Mouse (Mus musculus): Measurements from ENCODE around the gene Prm2. TPM values are rescaled to one million over a fixed set of nuclear protein-coding genes. Genes with fewer than 3 reads are reported as not detected.
"Not testable (repeated sequence)": the region's sequence is repeated elsewhere in the genome, so short reads cannot be mapped to it uniquely, and the experiment has no call there.

Prm2 gene
- polyA plus RNA-seq, 1 experiment = not detected

- 84% methylated on average over 10 of the region's 10 CpGs for whole genome bisulfite sequencing
- TF ChIP-seq CTCF (IDR thresholded peaks at IDR 0.05; ENCODE audit: borderline replicate concordance, insufficient read depth, low read depth, low read length) = no peak
- no peak for TF ChIP-seq POLR2A (IDR thresholded peaks at IDR 0.05; ENCODE audit: borderline replicate concordance, insufficient read depth, low read length)
- no peak for DNase-seq
- Histone ChIP-seq H3K27ac (ENCODE audit: insufficient read depth, low read length) (no peak within 1 kb of the TSS), H3K4me3 (replicated peaks; ENCODE audit: insufficient read depth, low read depth, low read length) (no peak within 1 kb of the TSS), H3K27me3 (ENCODE audit: control insufficient read depth, insufficient read depth, low read length) (no peaks in the 10 kb centered on the region), H3K4me1 (ENCODE audit: control insufficient read depth, insufficient read depth, low read length) (peaks cover 3% of the 10 kb centered on the region)
These were observed 10.0 kb upstream of the Prm2 start, which contains the start of gene Prm1 for GRCm38 (mm10) chr16:10805789-10806527. Gene Prm1, minus strand, starts transcription at chr16:10805839.

DNA sequence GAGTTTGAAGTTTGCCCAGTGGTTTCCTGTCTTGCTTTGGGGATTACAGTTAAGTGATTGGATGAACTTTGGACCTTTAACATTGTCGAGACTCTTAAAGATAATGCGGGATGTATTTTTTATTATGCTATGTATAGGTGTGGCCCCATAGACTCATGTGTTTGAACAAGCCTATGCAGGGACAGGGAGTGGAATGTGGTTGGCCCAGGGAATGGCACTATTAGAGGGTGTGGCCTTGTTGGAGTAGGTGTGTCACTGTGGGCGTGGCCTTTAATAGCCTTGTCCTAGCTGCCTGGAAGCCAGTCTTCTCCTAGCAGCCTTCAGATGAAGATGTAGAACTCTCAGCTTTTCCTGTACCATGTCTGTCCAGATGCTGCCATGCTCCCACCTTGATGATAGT, 6.5 kb upstream of the Prm2 start:
- H3K27ac ChIP-seq (ENCODE audit: insufficient read depth, low read length); H3K4me1 ChIP-seq (ENCODE audit: control insufficient read depth, insufficient read depth, low read length); H3K4me3 ChIP-seq (replicated peaks; ENCODE audit: insufficient read depth, low read depth, low read length); H3K27me3 ChIP-seq (ENCODE audit: control insufficient read depth, insufficient read depth, low read length); DNase-seq: not testable (repeated sequence)
- WGBS = 88% methylated on average over 3 of the region's 3 CpGs

DNA sequence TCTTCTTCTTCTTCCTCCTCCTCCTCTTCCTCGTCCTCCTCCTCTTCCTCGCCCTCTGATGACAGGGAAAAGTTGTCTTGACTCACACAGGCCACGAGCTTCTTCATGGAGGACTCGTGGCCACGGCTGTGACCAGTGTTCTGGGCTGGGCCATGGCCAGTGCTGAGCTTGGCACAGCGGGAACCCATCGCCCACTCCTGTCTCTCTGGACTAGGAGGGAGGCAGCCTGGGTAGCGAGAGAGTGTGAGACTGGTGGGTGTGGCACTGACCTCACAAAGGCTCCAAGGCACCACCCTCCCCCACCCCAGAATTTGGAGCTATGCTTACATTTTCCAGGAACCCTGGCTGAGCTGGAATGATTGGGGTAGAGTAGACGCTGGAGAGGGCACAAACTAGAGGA, 5.2 kb downstream of the Prm2 start, which contains the start of gene Prm3:
Gene Prm3, minus strand, starts transcription at position 213 of the 400 bp plus-strand sequence.
- Histone ChIP-seq H3K4me3 (replicated peaks; ENCODE audit: insufficient read depth, low read depth, low read length) (no peak within 1 kb of the TSS), H3K4me1 (ENCODE audit: control insufficient read depth, insufficient read depth, low read length) (no peaks in the 10 kb centered on the region), H3K27me3 (ENCODE audit: control insufficient read depth, insufficient read depth, low read length) (no peaks in the 10 kb centered on the region), H3K27ac (ENCODE audit: insufficient read depth, low read length) (no peak within 1 kb of the TSS)
- 70% methylated on average over 9 of the region's 9 CpGs for WGBS
- DNase-seq = no peak
- TF ChIP-seq POLR2A (IDR thresholded peaks at IDR 0.05; ENCODE audit: borderline replicate concordance, insufficient read depth, low read length) (no peak), CTCF (IDR thresholded peaks at IDR 0.05; ENCODE audit: borderline replicate concordance, insufficient read depth, low read depth, low read length) (no peak)

GRCm38 (mm10) chr16:10788866-10789265, 7.1 kb downstream of the Prm2 start:
- Histone ChIP-seq H3K4me3 (replicated peaks; ENCODE audit: insufficient read depth, low read depth, low read length) (no peak overlapping the region), H3K27me3 (ENCODE audit: control insufficient read depth, insufficient read depth, low read length) (no peaks in the 10 kb centered on the region), H3K4me1 (ENCODE audit: control insufficient read depth, insufficient read depth, low read length) (no peaks in the 10 kb centered on the region), H3K27ac (ENCODE audit: insufficient read depth, low read length) (no peak overlapping the region)
- no peak for TF ChIP-seq CTCF (IDR thresholded peaks at IDR 0.05; ENCODE audit: borderline replicate concordance, insufficient read depth, low read depth, low read length)
- TF ChIP-seq POLR2A (IDR thresholded peaks at IDR 0.05; ENCODE audit: borderline replicate concordance, insufficient read depth, low read length) = no peak
- DNase-seq = no peak
- 85% methylated on average over 4 of the region's 4 CpGs for WGBS

- no peaks in the 10 kb centered on the region for H3K27me3 ChIP-seq (ENCODE audit: control insufficient read depth, insufficient read depth, low read length)
- TF ChIP-seq POLR2A (IDR thresholded peaks at IDR 0.05; ENCODE audit: borderline replicate concordance, insufficient read depth, low read length) (no peak), CTCF (IDR thresholded peaks at IDR 0.05; ENCODE audit: borderline replicate concordance, insufficient read depth, low read depth, low read length) (no peak)
- H3K27ac ChIP-seq (ENCODE audit: insufficient read depth, low read length) = no peak within 1 kb of the TSS
- H3K4me1 ChIP-seq (ENCODE audit: control insufficient read depth, insufficient read depth, low read length) = no peaks in the 10 kb centered on the region
- 73% methylated on average over 16 of the region's 16 CpGs for WGBS
- DNase-seq = no peak
- no peak within 1 kb of the TSS for H3K4me3 ChIP-seq (replicated peaks; ENCODE audit: insufficient read depth, low read depth, low read length)
These were observed 7.7 kb downstream of the Prm2 start, which contains the start of gene Tnp2 for GRCm38 (mm10) chr16:10788271-10788670. Gene Tnp2, minus strand, starts transcription at chr16:10788660.

- no peak for DNase-seq
- 82% methylated on average over 7 of the region's 7 CpGs for WGBS
- no peak overlapping the region for H3K27ac ChIP-seq (ENCODE audit: insufficient read depth, low read length)
These were observed 8.3 kb downstream of the Prm2 start for GRCm38 (mm10) chr16:10787548-10788058.

DNA sequence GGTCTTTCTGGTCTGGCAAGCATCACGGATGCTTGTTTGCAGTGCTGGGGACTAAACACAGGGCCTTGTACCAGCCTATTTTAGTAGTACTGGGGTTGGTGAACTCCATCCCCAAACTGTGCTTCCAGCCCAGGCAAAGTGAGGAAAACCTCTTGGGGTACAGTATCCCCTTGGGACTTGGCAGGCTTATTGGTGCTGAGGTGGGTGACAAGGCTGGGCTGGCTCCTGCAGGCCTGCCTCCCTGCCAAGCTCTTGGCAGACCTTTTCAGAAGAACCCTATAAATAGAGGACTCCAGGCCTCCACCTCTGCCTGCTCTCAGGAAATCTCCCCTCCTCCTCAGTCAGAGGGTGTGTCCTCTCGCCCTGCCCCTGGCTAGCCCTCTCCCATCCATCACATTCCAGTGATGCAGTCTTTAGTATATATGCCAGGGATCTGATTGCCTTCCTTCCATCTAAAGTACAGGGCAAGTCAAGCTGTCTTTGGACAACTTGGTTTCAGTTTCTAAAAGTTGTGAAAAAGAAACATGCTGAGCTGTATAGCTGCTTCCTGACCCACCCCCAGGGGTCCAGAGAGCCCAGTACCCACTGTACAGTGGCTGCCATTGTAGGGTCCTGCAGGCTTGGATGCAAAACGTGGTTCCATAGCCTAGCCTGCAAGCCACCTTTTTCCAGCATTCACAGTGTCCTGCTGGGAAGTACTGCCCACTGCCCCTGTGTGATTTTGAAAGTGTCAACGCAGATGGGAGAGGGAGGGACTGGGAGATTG, 9.0 kb downstream of the Prm2 start:
- DNase-seq = no peak
- no peak for TF ChIP-seq POLR2A (IDR thresholded peaks at IDR 0.05; ENCODE audit: borderline replicate concordance, insufficient read depth, low read length)
- no peak for TF ChIP-seq CTCF (IDR thresholded peaks at IDR 0.05; ENCODE audit: borderline replicate concordance, insufficient read depth, low read depth, low read length)
- Histone ChIP-seq H3K27ac (ENCODE audit: insufficient read depth, low read length) (no peak overlapping the region), H3K27me3 (ENCODE audit: control insufficient read depth, insufficient read depth, low read length) (no peaks in the 10 kb centered on the region), H3K4me1 (ENCODE audit: control insufficient read depth, insufficient read depth, low read length) (no peaks in the 10 kb centered on the region), H3K4me3 (replicated peaks; ENCODE audit: insufficient read depth, low read depth, low read length) (no peak overlapping the region)
- 66% methylated on average over 4 of the region's 4 CpGs for WGBS

More at GRCm38 (mm10) chr16:10787548-10788058, 8.3 kb downstream of the Prm2 start:
- TF ChIP-seq CTCF (IDR thresholded peaks at IDR 0.05; ENCODE audit: borderline replicate concordance, insufficient read depth, low read depth, low read length) = no peak
- no peak for TF ChIP-seq POLR2A (IDR thresholded peaks at IDR 0.05; ENCODE audit: borderline replicate concordance, insufficient read depth, low read length)
- no peaks in the 10 kb centered on the region for H3K4me1 ChIP-seq (ENCODE audit: control insufficient read depth, insufficient read depth, low read length)
- no peak overlapping the region for H3K4me3 ChIP-seq (replicated peaks; ENCODE audit: insufficient read depth, low read depth, low read length)
- no peaks in the 10 kb centered on the region for H3K27me3 ChIP-seq (ENCODE audit: control insufficient read depth, insufficient read depth, low read length)

All from cerebellum, adult 2 months (tissue).